Mouse (Mus musculus) bone marrow, adult 2 months (tissue): ENCODE measurements at regions not wholly inside any gene's neighbourhood (a gene's known extent, or its start where the extent isn't known, plus 50 kb on each side); places are given as distances from the start of the nearest gene placed in this dataset.

Experiments used
- H3K27ac ChIP-seq: fragments of 200-500 bp; 2 replicates; pipeline ENCODE4 v1.5.1; 2012; ENCODE audit warnings: low read depth, mild to moderate bottlenecking, control low read depth, inconsistent platforms, low read length; ENCODE audit not compliant: control insufficient read depth, poor library complexity, insufficient read depth
- H3K4me1 ChIP-seq: fragments of 200-500 bp; 2 replicates; pipeline ENCODE4 v1.6.1; 2011; ENCODE audit warnings: low read length; ENCODE audit not compliant: control insufficient read depth, insufficient read depth
- H3K4me3 ChIP-seq: fragments of 200-500 bp; replicated peaks from 2 replicates; pipeline ENCODE3; 2011; ENCODE audit warnings: mild to moderate bottlenecking, low read depth, low read length, control low read depth; ENCODE audit not compliant: control insufficient read depth
- CTCF ChIP-seq: fragments of 200-500 bp; IDR thresholded peaks from 2 replicates; pipeline ENCODE4 v1.5.1; 2011; ENCODE audit warnings: low read length, control low read depth; ENCODE audit not compliant: control insufficient read depth, insufficient read depth
- POLR2A ChIP-seq: fragments of 200-500 bp; IDR thresholded peaks from 2 replicates; pipeline ENCODE4 v1.6.1; 2011; ENCODE audit warnings: low read depth, mild to moderate bottlenecking, control low read depth, low read length, borderline replicate concordance; ENCODE audit not compliant: control insufficient read depth
- WGBS: fragments of 180-500 bp; shearing (Covaris S2); methylation state at CpG from one replicate; pipeline ENCODE4 v1.1.7; 2018; 5-methylcytosine and 5-hydroxymethylcytosine counted together

DNA sequence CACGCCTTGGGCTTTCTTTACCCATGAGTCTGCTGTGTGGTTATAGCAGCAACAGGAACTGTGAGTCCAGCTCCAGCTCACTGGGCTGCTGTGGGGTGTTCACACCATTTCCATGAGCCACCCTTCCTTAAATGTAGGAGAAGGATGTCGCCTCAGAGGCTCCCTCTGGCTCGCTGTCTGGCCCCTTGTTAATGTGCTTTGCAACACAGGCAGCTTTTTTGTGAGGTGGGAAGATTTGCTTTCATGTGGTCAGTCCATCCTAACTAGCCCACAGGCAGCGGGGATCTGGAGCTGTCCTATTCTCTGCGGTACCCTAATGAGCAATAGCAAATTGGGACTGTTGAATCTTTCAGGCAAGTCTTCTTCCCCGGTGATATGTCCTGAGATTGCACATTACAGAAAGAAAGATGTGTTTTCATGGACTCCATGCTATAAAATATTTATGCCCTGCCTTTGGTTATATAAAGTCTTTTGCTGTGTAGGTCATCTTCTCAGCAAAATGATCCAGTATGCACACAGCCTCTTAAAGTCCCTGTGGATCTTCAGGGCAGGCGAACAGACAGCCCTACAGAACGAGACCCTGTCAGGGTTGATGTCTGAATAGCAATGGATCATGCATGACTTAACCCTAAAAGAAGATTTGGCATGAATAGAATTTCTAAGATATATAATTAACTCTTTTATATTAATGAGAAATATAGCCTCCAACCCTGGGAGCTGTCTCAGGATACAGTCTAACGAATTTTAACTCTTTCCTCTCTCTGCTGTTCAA is 359.8 kb downstream of the Slc4a3 start:
- Histone ChIP-seq H3K27ac (no peak overlapping the region), H3K4me3 (no peak overlapping the region), H3K4me1 (no peaks in the 10 kb centered on the region)
- 76% methylated on average over 9 of the region's 9 CpGs for WGBS
- TF ChIP-seq CTCF, result no peak
- no peak for TF ChIP-seq POLR2A

DNA sequence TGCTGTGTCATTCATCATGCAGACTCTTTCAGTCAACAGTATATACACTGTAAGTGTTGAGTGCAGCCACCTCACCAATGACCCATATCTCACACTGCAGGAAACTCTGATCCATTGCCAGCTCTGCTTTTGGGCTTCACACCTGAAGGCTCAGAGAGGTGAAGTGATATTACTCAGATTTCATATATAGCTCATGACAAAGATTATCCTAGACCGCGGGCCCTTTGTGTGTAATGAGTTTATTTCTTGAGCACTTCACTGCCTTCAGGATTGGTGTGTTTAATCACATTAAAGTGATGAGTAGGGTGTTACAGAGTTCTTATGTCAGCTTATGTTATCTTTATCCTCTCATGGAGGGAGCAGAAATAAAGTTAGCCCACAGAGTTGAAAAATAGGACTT is 369.2 kb downstream of the Slc4a3 start:
- no peak for TF ChIP-seq POLR2A
- no peak for TF ChIP-seq CTCF
- Histone ChIP-seq H3K4me1 (no peaks in the 10 kb centered on the region), H3K27ac (no peak overlapping the region), H3K4me3 (no peak overlapping the region)
- WGBS, result 85% methylated on average over 2 of the region's 2 CpGs

DNA sequence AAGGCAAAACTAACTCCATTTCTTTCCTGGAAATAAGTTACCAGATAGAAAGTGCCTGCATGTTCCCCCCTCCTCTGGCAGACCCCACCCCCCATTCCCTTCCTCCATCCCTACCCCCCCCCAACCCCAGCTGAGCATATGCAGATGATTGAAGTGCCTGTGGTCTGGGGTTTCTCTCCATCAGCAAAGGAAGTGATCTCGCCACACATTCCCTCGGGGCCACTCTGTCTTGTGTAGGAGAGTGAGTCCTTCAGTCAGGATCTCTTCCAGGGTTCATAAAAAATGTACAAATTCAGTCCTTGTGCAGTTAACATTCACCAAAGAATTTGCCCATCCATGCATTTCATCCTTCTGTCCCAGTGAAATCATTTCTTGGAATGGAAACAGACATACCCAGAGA is 370.1 kb downstream of the Slc4a3 start:
- Histone ChIP-seq H3K4me1 (no peaks in the 10 kb centered on the region), H3K4me3 (no peak overlapping the region), H3K27ac (no peak overlapping the region)
- no peak for TF ChIP-seq POLR2A
- TF ChIP-seq CTCF, result no peak
- WGBS, result 13% methylated on average over 2 of the region's 2 CpGs

DNA sequence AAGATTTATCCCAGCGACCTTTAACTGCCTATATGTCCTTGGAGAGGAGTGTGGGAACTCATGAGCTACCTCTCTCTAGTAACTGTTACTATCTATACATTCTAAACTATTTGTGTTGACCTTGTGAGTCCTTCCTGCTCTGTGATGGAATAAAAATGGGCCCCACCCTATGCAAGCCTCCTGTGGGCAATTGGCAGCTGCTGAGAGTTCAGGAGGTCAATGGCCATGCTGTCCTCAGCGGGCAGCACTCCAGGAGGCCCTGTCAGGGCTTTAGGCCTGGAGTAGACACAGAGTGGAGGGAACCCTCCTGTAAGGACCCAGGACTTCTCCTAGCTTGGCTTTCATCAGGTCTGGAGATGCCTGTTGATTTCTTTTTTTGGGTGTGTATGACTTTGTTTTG is 373.1 kb downstream of the Slc4a3 start:
- H3K4me3 ChIP-seq, result no peak overlapping the region
- WGBS, result 56% methylated on average over 2 of the region's 2 CpGs
- no peak overlapping the region for H3K27ac ChIP-seq
- no peak for TF ChIP-seq CTCF
- TF ChIP-seq POLR2A, result no peak
- H3K4me1 ChIP-seq, result no peaks in the 10 kb centered on the region

DNA sequence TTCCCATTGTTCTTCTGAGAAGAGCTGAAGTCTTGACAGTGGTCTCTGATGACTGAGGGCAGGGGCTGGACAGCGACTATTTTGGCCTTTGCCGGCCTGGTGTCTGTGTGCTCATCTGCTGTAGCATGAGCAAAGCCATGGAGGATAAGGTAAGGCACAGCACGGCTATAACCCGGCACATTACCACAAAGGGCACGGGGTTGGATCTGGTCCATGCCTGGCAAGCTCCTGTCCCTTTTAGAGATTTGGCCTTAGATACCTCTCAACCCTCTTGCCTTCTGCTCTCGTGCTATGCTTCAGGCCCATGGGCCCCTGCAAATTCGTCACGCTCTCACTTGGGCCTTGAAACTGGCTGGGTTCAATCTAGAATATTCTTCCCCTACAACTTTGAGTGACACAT is 379.0 kb downstream of the Slc4a3 start:
- Histone ChIP-seq H3K27ac (no peak overlapping the region), H3K4me3 (no peak overlapping the region), H3K4me1 (no peaks in the 10 kb centered on the region)
- WGBS, result 83% methylated on average over 8 of the region's 8 CpGs
- TF ChIP-seq CTCF, result no peak
- no peak for TF ChIP-seq POLR2A

DNA sequence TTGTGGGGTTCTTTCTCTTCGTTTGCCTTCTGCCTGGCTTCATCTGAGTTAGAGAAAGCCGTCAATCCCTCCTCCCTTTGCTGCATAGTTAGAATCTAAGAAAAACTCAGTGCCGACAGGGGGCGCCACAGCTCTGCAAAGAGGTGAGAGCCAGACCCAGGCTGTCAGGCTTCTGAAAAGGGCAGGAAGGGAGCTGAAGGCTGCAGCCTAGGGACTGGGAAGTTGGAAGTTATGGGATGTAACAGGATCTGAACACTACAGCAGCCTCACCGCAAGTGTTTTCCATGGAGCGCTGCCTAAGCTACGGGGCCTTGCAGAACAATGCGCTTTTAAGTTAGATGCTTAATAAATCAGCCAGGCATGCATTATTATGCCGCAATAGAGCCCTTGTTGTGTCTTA is 379.7 kb downstream of the Slc4a3 start:
- Histone ChIP-seq H3K4me3 (no peak overlapping the region), H3K27ac (no peak overlapping the region), H3K4me1 (no peaks in the 10 kb centered on the region)
- TF ChIP-seq CTCF, result no peak
- TF ChIP-seq POLR2A, result no peak
- 32% methylated on average over 9 of the region's 9 CpGs for WGBS

DNA sequence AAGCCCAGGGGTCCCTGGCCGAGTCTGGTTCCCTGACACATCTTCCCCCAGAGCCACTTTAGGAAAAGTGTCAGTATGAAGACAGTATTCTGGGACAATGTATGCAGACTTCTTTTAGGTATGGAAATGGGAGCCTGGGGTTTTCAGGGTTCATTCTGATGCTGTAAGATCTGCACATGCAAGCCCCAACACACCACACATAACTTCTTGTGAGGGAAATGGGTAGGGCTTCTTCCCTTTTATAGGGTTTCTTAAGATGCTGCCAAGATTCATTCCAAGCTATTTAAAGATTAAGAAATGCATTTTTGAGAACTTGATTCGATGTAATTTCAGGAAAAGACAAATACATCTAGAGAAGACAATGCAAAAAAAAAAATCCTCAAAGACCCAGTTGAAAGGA is 385.8 kb downstream of the Slc4a3 start:
- Histone ChIP-seq H3K27ac (no peak overlapping the region), H3K4me1 (no peaks in the 10 kb centered on the region), H3K4me3 (no peak overlapping the region)
- WGBS, result 61% methylated on average over 2 of the region's 2 CpGs
- TF ChIP-seq POLR2A (no peak), CTCF (no peak)

DNA sequence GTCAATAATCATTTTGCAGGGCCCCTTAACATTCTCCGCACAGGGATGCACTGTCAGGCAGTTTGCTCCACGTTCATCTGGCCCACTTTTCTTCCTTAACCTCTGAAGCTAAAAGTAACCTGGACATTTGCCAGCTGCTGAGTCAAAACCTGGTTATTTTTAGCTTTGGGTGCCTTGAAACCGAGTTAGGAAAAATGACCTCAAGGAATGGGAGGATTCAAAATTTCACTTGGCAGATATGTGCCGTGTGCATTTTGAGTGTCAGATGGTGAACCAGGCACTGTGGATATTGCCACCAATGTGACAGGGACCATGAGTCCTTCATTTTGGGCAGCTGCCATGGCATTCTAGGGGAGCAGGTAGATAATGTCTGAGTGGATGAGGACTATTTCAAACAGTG is 387.8 kb downstream of the Slc4a3 start:
- Histone ChIP-seq H3K27ac (no peak overlapping the region), H3K4me3 (no peak overlapping the region), H3K4me1 (no peaks in the 10 kb centered on the region)
- TF ChIP-seq POLR2A (no peak), CTCF (no peak)
- WGBS, result 40% methylated on average over 4 of the region's 4 CpGs

DNA sequence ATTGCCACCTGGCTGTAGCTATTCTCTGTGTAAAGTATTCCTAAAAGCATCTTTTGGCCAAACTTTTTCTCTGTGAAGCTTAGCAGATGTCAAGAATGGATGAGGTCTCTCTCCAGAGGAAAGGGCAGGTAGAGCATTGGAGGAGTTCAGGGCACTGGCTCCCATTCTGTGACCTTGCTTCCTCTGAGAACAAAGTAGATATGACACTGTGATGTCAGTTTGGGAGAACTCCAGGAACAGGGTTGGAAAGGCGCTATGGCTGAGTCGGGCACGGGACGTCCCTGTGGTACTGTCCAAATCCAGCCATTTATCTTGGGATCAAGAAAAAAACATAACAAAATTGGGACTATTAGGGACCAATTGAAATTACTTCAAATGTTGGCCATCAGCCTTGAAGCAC is 388.7 kb downstream of the Slc4a3 start:
- WGBS, result 90% methylated on average over 4 of the region's 4 CpGs
- TF ChIP-seq POLR2A, result no peak
- no peak for TF ChIP-seq CTCF
- Histone ChIP-seq H3K4me1 (no peaks in the 10 kb centered on the region), H3K4me3 (no peak overlapping the region), H3K27ac (no peak overlapping the region)
